Comparison of ENCODE assay signal across 27 mouse cellular contexts in the genomic region with DNA sequence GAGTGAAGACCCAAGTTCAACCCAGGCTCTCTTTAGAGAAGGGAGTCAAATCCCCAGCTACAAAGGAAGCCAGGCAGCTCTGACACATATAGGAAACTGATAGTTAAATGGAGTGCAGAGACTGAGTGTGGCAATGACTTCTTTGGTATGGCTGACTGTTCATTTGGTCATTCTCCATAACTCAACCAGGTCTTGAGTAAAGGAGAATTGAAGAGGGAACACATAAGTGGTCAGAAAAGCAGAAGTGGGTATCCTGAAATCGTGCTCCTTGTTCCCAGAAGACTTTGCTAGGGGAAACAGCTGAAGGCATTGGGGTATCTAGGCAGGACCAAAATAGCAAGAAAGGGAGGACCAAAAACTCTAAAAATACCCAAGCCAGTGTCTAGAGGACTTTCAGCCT.
"Had no signal": no experiment of that assay in that cellular context is flagged by ENCODE, and none has a peak within 500 bp of the region (broad histone marks: within the 10 kb centered on the region; RNA-seq: fewer than 3 reads in every experiment).

No protein-coding gene starts in this region.

- H3K4me2 ChIP-seq: heart, embryonic 12.5 days; hindbrain, embryonic 12.5 days; hindbrain, embryonic 14.5 days; intestine, embryonic 15.5 days; limb, embryonic 12.5 days; liver, embryonic 11.5 days; liver, embryonic 13.5 days had no signal

- H3K4me3 ChIP-seq: gastrocnemius, adult 2 months; heart, embryonic 10.5 days; heart, embryonic 12.5 days; hindbrain, embryonic 10.5 days; hindbrain, embryonic 12.5 days; intestine, embryonic 15.5 days; layer of hippocampus, adult 2 months; limb, embryonic 10.5 days; limb, embryonic 12.5 days; liver, embryonic 13.5 days had no signal

- DNase-seq: gastrocnemius, adult 2 months; gastrocnemius, postnatal 10 days; gastrocnemius, postnatal 36 days; heart, adult 18-20 months; heart, postnatal 10 days; heart, postnatal 36 days; kidney, adult 18-20 months; kidney, adult 8-10 months; kidney, postnatal 10 days; kidney, postnatal 25 days; kidney, postnatal 4 days; layer of hippocampus, postnatal 36 days; liver; liver, embryonic 13.5 days had no signal

- H3K27me3 ChIP-seq: heart, embryonic 12.5 days; hindbrain, embryonic 12.5 days; intestine, embryonic 15.5 days; limb, embryonic 12.5 days; liver, embryonic 13.5 days had no signal

- H3K9ac ChIP-seq: heart, embryonic 12.5 days; hindbrain, embryonic 12.5 days; hindbrain, embryonic 14.5 days; intestine, embryonic 15.5 days; limb, embryonic 12.5 days; liver, embryonic 13.5 days had no signal

- H3K36me3 ChIP-seq: heart, embryonic 10.5 days; heart, embryonic 12.5 days; hindbrain, embryonic 10.5 days; hindbrain, embryonic 12.5 days; intestine, embryonic 15.5 days; limb, embryonic 10.5 days; limb, embryonic 12.5 days; liver, embryonic 13.5 days had no signal

- ATAC-seq: hindbrain, embryonic 16.5 days; inflammation-experienced regulatory T-cells, adult 6 months; intestine, embryonic 15.5 days; intestine, postnatal 0 days had no signal

- H3K4me1 ChIP-seq: heart, embryonic 10.5 days; heart, embryonic 12.5 days; hindbrain, embryonic 10.5 days; hindbrain, embryonic 12.5 days; intestine, embryonic 15.5 days; limb, embryonic 10.5 days; limb, embryonic 12.5 days; liver, embryonic 13.5 days had no signal

- H3K9me3 ChIP-seq: heart, embryonic 10.5 days; heart, embryonic 12.5 days; hindbrain, embryonic 10.5 days; hindbrain, embryonic 12.5 days; intestine, embryonic 15.5 days; limb, embryonic 10.5 days; limb, embryonic 12.5 days; liver, embryonic 13.5 days had no signal

- H3K27ac ChIP-seq: gastrocnemius, adult 2 months; heart, embryonic 10.5 days; hindbrain, embryonic 10.5 days; hindbrain, embryonic 12.5 days; hindbrain, embryonic 14.5 days; intestine, embryonic 15.5 days; layer of hippocampus, adult 2 months; limb, embryonic 10.5 days; limb, embryonic 12.5 days; liver, embryonic 13.5 days had no signal
